Mouse (Mus musculus) small intestine, adult 2 months (tissue): ENCODE measurements around the gene Cdk2ap2.

ENCODE experiments used
- CTCF ChIP-seq: fragments of 200-500 bp; IDR thresholded peaks from 2 replicates; pipeline ENCODE4 v1.5.1; 2012; ENCODE audit warnings: low read depth, mild to moderate bottlenecking, control low read depth, inconsistent platforms, low read length, moderate library complexity, mixed read lengths; ENCODE audit not compliant: insufficient replicate concordance, insufficient read length; ENCODE audit errors: extremely low read depth
- POLR2A ChIP-seq: fragments of 200-500 bp; IDR thresholded peaks from 2 replicates; pipeline ENCODE4 v1.6.1; 2012; ENCODE audit warnings: low read depth, mild to moderate bottlenecking, control low read depth, inconsistent platforms, low read length, moderate library complexity

DNA sequence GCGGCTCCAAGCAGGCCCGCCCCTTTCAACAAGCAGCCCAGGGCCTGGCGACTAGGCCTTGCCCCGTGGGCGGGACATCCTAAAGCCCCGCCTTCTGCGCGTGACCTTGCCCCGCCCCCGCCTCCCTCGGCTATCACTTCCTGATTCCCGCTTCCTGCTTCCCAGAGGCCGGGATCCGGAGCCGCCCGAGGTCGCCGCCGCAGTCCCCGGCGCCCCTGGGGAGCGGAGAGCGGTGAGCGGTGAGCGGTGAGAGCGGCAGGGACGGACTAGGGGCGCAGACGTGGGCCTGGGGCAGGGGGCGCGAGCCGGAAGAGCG lies 51.5 kb downstream of the Cdk2ap2 start, which contains the start of gene Coro1b:
- TF ChIP-seq POLR2A (peak; percentile 98), CTCF (no peak)
